Mouse (Mus musculus): ENCODE measurements around the gene Gdpd4.

Gene Gdpd4

DNA sequence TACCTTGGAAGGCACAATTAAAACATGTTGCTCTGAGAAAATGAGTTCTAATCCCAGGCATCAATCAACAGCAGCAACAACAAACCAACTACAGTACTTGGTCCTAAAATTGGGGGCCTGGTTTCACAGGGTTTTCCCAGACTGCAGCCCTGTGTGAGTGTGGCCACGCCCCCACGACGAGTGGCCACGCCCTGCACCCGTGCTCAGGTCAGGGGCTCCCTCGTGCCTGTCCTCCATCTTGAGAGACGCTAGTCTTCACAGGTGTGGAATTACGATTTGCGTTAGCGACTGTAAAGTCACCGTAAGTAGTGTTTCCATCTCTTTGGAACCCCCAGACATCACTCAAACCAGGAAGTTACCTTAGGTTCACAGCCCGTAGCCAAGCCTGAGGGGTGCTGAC lies at the start of gene Gdpd4:
Gene Gdpd4 (plus strand): TSS at position 214 of the 400 bp plus-strand sequence.
- peak; percentile 77 for DNase-seq (ENCODE audit: low spot score)

DNA sequence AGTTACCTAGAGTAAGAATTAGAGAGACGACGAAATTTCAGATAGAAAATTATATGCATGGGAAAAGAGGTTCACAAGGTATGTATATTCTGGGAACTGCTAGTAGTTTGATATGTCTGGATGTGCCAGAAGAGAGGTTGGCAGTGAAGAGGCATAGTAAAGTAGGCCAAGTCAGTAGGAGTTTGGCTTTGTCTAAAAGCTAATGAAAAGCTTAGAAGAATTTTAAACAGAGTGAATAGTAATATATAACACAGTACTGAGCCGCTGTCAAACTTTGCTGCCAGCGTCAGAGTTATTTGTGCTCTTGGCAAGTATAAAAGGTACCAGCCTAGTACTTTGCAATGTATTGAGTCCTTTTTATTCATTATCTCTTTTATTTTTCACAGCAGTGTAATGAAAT lies 47.4 kb upstream of the Gdpd4 start:
- no peak for DNase-seq (ENCODE audit: low spot score)

DNA sequence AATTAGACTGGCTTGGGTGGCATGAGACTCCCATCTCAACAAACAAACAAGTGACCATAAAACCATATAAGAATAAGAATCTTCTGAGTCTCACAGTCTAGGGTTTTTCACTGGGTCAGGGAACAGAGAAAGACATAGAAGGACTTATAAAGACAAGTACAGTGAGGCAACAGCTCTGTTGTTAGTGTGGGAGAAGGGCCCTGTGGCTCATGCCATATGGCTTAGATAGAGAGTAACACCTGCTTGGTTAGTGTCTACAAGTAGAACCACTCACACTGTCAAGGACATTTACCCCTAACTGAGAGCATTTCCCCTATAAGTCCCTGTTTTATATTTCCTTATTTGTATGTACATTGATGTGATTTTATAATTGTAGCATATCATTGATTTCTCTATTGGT lies 46.4 kb upstream of the Gdpd4 start:
- no peak for DNase-seq (ENCODE audit: low spot score)

DNA sequence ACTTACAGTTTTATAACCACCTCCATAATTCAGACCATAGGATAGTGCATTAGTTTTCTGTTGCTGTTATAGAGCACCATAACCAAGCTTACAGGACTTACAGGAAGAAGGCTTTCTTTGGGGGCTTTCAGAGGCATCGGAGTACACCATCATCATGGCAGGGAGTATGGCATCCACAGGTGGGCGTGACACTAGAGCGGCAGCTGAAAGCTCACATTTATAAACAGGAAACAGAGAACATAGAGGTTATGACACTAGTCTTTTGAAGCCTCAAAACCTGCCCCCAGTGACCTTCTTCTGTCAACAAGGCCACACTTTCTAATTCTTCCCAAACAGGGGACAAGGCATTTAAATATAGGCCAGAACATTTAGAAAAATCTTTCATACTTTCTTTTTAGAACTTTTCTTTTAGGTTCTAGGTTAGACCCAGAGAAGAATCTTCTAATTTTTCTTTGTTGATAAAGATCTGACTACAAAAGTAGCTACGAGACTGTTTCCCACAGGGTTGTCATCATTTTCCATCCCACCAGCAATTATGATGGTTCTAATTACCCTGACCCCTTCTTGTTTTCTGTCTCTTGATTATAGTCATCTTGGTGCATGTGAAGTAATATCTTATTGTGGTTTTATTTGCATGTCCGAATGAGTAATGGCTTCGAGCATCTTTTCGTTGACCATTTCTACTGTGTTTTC lies 41.8 kb upstream of the Gdpd4 start:
- no peak for DNase-seq (ENCODE audit: low spot score)

DNA sequence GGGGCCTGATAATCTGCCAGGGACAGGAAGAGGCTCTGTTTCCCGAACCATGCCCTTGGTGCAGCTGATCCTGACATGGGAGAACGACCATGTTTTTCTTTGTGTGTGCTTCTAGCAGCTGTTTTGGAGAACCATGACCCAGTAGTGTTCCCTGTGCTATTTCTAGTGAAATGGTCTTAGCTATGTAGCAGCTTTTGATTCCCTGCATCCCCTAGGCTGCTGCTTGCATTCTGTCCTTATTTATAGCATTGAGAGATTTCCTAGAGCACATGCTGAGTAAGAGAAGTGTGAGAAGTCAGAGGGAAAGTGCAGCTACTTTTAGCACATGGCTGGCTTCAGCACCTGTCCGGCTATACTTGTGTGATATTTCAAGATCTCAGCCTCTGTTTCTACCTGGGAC lies 8.1 kb upstream of the Gdpd4 start:
- no peak for DNase-seq (ENCODE audit: low spot score)

DNA sequence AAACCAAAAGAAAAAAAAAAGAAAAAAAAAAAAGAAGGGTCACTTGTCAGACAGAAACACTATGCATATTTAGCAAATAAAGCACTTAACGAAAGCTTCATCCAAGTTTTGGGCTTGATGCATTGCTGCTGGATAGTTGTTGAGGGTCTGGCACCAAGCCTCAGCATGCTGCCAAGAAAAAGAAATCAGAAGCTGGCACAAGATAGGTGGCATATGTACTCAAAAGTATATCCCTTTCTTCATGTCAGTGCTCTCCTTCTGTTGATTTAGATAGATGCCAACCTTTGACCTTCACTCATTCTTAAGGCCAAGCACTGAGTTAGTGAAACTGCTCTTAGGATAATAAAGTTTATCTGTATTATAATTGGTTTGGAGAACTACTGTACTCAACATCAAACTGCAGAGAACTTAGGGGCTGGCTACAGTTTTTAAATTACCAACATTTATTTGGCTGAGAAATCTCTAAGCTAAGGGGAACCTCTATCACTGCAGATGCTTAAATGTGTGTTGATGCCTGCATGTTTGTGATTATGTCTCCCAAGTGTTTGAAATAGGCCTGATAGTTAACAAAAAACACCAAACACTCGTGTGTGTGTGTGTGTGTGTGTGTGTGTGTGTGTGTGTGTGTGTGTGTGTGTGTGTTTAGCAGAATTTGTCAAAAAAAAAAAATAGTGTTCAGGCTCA lies 4.8 kb upstream of the Gdpd4 start:
- DNase-seq (ENCODE audit: low spot score): no peak

DNA sequence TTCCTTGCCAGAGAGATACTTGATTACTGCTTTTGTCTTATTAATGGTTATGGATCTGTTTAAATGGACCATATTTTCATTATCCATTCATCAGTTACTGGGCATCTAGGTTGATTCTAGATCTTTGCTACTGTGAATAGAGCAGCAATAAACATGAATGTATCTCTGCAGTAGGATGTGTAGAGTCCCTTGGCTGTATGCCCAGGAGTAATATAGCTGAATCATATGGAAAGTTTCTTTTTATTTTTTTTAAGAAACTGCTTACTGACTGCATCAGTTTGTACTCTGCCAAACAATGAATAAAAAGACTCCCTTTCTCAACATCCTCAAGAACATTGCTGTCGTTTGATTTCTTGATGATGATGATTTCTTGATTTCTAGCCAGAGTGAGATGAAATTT lies 6.1 kb downstream of the Gdpd4 start:
- no peak for DNase-seq (ENCODE audit: low spot score)

DNA sequence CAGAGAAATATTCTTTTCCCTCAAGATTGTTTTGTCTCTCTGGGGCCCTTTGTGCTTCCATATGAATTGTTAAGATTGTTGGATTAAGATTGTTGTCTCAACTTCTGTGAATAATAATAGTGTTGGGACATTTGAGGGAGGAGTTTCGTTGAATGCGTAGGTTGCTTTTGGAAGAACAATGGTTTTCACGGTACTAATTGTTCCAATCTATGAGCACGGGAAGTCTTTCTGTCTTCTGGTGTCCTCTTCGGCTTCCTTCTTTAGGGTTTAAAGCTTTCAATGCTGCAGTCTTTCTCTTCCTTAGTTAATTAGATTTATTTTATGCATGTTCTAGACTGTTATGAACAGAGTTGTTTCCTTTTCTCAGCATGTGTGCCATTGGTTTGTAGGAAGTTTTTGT lies 7.2 kb downstream of the Gdpd4 start:
- DNase-seq (ENCODE audit: low spot score): no peak

DNA sequence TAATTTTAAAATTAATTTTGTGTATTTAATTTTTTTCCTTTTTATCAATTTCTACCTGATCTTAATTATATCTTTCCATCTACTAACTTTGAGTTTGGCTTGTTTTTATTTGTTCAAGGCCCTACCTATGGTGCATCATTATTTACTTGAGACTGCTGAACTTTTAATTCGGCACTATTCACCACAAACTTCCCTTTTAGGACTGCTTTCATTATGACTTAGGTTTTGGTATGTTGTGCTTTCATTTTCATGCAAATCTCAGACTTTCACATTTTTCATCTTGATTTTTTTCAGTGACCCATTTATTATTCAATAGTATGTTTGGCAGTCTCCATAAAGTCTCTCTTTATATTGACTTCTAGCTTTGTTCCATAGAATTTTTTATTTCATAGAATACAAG lies 24.7 kb downstream of the Gdpd4 start:
- DNase-seq (ENCODE audit: low spot score): no peak

DNA sequence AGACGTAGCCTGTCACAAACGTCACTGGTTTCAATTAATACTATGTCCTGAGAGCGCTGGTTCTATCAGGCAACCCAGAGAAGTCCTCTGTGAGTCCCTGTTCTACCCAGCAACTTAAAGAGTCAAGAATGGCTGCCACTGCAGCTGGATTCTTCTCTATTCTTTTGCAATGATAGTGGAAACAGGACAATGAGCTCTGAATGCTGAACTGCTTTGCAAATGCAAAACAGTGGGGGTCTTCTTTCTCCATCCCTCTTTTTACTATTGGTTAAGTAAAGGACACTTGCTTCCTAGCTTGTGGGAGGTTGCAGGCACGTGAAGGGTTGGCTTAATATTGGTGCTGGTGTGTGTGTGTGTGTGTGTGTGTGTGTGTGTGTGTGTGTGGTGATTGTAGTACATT lies 52.7 kb downstream of the Gdpd4 start:
- no peak for DNase-seq (ENCODE audit: low spot score)

DNA sequence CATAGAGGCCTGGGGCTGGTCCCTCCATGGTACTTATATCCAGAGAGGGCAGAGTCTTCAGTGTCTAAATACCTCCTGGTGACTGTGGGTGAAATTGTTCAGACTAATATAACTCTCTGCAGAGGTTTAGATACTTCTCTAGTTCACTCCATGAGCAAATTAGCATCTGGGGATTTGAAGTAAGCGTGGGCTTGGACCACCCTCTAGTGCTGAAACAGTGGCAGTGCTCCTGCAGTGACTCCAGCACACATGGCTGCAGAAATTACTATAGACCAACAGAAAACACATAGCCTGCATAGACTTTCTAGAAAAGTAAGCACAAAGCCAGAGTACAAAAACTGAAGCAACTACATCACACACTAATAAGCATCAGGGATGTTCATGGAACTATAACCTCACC lies 57.7 kb downstream of the Gdpd4 start:
- no peak for DNase-seq (ENCODE audit: low spot score)

DNA sequence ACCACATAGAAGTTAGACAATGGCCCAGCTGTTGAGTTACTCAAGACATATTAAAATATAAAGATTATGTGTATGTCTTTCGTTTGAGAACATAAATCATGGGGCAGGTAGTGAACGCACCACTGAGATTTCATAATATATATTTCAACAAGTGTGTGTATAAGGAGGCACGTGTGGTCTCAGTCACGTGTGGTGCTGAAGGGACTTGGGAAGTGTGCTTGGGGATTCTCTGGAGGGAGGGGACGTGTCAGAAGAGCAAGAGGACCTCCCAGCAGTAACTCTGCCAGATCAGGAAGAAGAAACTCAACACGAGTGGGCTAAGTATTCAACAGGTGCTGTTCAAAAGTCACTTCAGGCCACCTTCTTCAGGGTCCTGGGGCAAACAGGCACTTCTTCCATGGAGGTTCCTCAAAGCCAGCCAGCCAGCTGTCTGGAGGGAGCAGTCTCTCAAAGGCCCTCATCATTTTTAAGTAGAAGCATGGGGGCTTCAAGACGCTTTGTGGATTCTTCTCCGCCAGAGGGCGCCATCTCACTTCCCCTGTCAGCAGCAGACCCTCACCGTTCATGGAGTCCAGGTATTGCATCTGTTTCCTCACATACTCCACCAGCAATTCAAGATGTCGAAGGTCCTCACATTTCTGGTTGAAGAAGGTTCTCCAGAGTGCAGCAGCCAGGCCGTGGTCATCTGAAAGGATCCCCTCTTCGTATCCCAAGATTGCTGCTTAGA lies 64.5 kb downstream of the Gdpd4 start:
- peak; percentile 75 for DNase-seq (ENCODE audit: low spot score)

DNA sequence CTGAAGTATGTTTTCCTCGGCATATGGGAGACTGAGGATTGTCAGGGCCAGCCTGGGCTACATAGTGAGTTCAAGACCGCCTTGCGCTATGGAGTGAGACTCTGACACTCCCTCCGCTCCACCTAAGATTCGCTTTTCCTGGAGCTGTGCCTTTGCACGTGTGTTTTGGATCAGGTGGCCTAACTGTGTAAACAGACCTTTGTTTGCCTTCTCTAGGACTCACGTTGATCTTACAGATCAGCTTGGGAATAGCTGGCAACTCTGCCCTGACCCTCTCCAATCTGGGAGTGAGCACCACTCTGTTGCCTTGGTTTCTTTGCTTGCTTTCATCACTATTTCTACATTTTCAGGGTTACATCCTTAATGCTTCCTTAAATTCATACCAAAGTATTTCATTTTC lies 82.9 kb downstream of the Gdpd4 start:
- DNase-seq (ENCODE audit: low spot score): no peak

DNA sequence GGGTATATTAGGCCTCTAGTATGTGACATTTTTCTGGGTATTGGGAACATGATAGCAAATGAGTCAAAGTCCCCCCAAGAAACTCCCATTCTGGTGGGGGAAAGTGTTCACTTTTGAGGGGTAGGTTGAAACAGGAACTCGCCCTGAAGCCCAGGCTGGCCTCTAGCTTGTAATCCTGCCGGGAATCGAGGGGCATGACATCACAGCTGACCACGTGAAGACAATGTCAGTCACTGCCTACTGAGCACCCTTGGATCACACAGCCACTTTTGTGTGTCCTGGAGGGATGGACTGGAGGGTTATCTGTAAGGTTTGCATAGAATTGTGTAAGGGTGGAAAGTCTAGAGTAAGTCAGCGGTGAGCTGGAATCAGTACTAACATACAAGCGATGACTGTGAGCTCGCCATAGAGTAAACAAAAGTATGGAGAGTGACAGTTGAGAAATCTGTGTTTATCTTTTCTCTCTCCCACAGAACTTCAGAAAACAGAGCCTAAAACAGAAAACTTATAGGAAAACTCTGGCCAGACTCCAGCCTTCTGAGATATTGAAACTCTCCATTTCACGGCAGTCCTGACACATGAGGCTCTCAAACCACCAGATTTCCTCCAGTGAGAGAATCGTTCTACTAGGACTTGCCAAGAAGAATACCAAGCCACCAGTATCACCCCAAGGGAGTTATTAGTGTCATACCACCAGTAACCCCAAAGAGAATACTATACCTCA lies 128.5 kb downstream of the Gdpd4 start:
- DNase-seq (ENCODE audit: low spot score): no peak

DNA sequence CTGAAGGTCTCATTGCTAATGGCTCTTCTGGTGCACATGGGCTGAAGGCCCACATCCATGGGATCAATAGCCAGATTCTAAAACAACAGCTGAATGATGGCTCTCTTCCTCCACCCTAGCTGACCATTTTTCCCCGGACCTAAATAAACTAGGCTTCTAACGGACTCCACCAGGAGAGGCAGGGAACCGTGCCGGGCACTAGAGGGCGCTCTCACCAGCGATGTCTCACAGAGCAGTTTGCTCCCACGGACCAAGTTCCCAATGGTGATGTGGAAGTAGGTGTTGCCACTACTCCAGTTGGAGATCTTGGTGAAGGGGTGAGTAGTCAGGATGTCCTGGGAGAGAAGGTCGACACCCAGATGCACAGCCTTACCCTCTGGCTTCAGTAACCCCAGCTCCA lies 132.2 kb downstream of the Gdpd4 start:
- DNase-seq (ENCODE audit: low spot score): peak; percentile 40

DNA sequence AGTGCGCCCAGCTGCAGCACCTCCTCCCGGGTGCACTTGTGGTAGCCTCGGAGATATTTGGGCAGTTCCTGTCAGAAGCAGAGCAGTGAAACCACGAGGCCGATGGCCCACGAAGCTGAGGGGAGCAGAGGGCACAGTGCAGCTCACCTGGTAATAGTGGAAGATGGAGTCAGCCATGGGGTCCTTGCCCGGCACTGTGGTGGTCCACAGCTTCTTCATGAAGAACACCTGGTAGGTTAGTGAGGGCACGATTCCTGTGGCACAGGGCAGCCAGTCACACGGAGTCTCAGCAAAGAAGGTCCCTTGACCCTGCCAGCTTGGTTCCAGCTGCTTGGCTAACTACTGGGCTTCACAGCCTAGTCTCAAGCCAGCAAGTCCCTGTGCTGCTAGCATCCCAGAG lies 134.7 kb downstream of the Gdpd4 start:
- DNase-seq (ENCODE audit: low spot score): no peak

DNA sequence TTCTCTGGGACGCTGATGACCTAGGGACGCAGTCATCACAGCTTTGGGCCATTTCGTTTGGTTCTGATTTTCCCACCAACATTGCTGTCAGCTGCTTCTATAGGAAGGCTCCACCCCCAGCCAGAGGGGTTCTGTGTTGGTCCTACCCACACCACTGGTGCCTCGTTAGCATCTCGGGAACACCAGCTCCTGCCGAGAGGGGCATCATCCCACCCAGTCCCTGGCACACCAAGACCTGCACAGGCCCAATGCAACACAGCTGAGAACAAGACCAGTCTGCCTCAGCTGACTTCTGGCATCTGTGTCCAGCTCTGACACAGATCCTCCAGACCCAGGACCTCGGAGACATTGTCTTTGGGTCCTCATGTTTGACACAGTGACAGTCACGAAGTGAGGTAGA lies 135.2 kb downstream of the Gdpd4 start:
- no peak for DNase-seq (ENCODE audit: low spot score)

DNA sequence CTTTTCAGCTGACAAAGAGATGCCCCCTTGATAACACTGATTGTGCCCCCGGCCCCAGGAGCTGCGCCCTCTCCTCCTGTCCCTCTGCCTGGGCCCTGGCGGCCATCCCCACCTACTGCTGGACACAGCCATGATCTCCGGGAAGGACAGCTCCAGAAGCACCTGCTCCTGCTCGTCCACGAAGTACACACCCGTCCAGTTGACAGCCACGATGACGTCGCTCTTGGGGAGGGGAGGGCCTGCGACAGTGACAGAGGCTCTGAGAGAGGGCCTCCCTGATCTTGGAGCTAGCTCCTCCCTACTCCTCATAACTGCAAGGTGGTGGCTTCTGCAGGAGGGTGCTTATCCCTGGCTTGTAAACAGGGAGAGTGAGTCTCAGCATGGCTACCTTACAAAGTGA lies 146.5 kb downstream of the Gdpd4 start:
- DNase-seq (ENCODE audit: low spot score): no peak

DNA sequence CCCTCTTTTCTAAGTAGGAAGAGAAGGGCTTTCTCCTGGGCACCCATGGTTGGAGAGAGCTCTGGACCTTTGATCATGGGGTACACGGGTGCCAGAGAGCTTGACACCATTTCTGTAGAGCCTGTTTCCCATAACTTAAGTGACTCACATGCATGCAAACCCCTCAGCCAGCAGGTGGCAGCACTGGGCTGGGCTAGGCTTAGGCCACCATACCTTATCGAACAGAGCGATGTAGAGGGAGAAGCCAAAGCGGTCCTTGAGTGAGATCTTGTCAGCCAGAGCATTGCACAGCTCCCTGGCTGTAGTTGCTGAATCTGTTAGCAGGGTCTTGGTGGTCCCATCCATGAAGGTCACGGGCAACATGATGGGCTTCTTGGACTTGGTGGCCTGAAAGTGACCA lies 151.9 kb downstream of the Gdpd4 start:
- peak; percentile 75 for DNase-seq (ENCODE audit: low spot score)

DNA sequence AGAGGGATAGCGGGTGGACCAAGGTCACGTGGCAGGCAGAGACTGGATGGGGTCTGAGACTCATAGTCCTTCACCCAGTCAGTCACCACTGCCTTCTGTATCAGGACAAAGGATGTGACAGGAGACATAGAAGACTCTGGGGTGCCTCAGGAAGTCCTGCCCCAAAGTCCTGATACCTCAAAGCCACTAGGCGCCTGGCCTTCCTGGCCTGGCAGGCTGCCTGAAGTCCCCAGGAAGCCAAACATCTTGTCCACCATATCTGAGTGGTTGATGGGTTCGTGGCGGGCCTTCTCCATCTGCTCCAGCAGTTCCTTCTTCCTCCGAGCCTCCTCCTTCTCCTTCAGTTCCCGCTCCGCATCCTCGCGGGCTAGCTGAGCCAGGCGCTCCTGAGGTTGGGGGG lies 157.7 kb downstream of the Gdpd4 start:
- no peak for DNase-seq (ENCODE audit: low spot score)

DNA sequence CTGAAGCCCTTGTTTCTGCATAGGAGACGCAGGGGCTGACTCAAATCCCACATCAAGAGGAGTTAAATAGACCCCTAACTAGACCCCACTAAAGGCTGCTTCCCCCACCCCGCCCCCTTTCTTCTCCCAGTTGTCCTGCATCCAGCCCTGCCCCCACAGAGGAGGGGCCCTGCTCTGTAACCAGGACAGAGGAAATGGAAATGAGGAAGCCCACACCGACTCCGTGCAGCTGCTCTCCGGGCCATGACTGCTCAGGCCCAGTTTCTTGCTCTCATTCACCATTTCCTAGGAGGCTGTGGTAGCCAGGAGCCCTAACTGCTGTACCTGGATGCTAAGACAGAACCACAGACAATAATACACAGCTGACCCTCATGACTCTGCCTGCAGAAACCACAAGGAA lies 162.6 kb downstream of the Gdpd4 start:
- DNase-seq (ENCODE audit: low spot score): no peak

DNA sequence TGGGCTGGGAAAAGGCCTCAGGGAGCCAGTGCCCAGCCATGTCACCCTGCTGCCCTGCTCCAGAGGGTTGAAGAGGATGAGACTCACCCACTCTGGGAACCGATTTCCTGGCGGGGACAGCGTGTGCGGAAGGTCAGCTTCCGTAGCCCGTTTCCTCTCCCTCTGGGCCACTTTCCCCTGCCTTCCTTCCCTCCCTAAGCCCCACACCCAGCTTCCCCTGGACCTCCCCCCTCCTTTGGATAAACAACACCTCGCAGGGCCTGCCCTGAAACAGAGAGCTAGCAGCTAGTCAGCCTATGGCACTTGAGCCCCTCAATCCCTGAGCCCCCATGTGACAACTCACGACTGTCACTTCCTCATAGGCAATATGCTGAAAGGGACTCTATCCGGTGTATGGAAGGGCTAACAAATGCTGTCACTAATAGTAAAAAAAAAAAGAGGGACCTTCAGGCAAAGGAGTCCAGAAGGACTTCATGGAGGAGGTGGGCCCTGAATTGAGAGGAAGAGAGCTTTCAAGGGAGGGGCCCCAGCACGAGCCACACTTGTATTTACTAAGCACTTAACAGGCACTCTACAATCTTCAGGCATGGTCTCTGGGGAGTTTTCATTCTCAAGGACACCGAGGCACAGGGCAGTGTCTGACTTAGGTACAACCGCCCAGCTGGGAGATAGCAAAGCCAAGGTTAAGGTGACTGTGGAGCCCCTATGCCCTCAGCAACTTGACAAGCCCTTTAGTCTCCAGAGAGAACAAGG lies 165.0 kb downstream of the Gdpd4 start:
- no peak for DNase-seq (ENCODE audit: low spot score)

All from testis, postnatal 14 days (tissue).